In the genomic region with DNA sequence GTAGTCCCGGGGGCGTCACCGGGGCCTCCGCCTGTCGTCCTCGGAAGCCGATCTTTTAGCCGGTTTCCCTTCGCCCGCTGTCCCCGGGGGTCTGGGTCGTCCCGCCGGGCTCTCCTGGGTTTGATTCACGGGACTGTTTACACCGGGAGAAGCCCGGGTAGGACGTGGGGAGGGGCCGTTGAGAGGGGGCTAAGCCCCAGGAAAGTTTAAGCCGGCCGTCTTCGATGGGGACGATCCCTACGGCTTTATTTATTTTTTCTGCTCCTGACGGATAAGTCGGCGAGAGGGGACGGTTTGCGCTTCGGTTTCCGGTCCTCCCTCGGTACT, we compare ENCODE assay signal across 8 mouse cellular contexts. TPM values are rescaled to one million over a fixed set of nuclear protein-coding genes. Genes with fewer than 3 reads are reported as not detected.
A peak's percentile ranks its signal among the peaks of the same experiment; 100 is the strongest.
DNase-seq lines count a peak whose midpoint lies in the region; ATAC-seq and TF ChIP-seq lines count a peak whose summit lies in the region.

No protein-coding gene starts in this region.

- TF ChIP-seq CTCF in spleen, adult 2 months (IDR thresholded peaks at IDR 0.05; ENCODE audit: extremely low read depth, insufficient read depth, insufficient read length, insufficient replicate concordance), result no peak

- intact Hi-C loops in left cerebral cortex, postnatal 4 days (cut with DNase I), result loop anchor here (5.0 kb wide), 1 partner anchor 41 kb away; no protein-coding TSS in a partner anchor

- no peaks in the 10 kb centered on the region for H3K9me3 ChIP-seq in limb, embryonic 13.5 days
- no peaks in the 10 kb centered on the region for H3K9me3 ChIP-seq in stomach, embryonic 15.5 days

- peak overlapping the region; percentile 95 for H3K9ac ChIP-seq in limb, embryonic 13.5 days
- peak overlapping the region; percentile 57 for H3K9ac ChIP-seq in stomach, embryonic 15.5 days

- H3K36me3 ChIP-seq in spleen, adult 2 months (ENCODE audit: control insufficient read depth, insufficient read depth, low read length), result peaks cover 4% of the 10 kb centered on the region; the same call in 1 of the 2 replicates
- H3K36me3 ChIP-seq in limb, embryonic 13.5 days, result peaks cover 21% of the 10 kb centered on the region; the same call in 1 of the 2 replicates
- H3K36me3 ChIP-seq in stomach, embryonic 15.5 days, result no peaks in the 10 kb centered on the region

- under 1% methylated on average over 25 of the region's 32 CpGs for WGBS in spleen, adult 2 months
- 0% methylated on average over 31 of the region's 32 CpGs for WGBS in limb, embryonic 13.5 days
- under 1% methylated on average over 32 of the region's 32 CpGs for WGBS in stomach, embryonic 15.5 days

- H3K27ac ChIP-seq in spleen, adult 2 months (ENCODE audit: insufficient read depth, low read length), result peak overlapping the region; percentile 75
- H3K27ac ChIP-seq in limb, embryonic 13.5 days, result peak overlapping the region; percentile 96
- H3K27ac ChIP-seq in stomach, embryonic 15.5 days, result peak overlapping the region; percentile 98

- peak overlapping the region; percentile 85 for H3K4me3 ChIP-seq in spleen, adult 2 months (ENCODE audit: extremely low read depth, insufficient read depth, insufficient read length)
- peak overlapping the region; percentile 95 for H3K4me3 ChIP-seq in limb, embryonic 13.5 days
- H3K4me3 ChIP-seq in stomach, embryonic 15.5 days (replicated peaks), result peak overlapping the region; percentile 65

- DNase-seq in cerebellum, postnatal 4 days (ENCODE audit: low spot score in 2 of 2), result peak; percentile 29 to 48
- peak in 1 of 2 experiments; percentile 1 for DNase-seq in spleen, adult 2 months (ENCODE audit: low read depth in 1 of 2, low spot score in 2 of 2)
- no peak for DNase-seq in spleen, adult 12 weeks (ENCODE audit: low spot score)
- no peak for DNase-seq in kidney, adult 18-20 months
- no peak for DNase-seq in left cerebral cortex, postnatal 4 days

- peak overlapping the region; percentile 93 for H3K4me2 ChIP-seq in limb, embryonic 13.5 days (replicated peaks)
- peak overlapping the region; percentile 71 for H3K4me2 ChIP-seq in stomach, embryonic 15.5 days

- no peak for TF ChIP-seq POLR2A in spleen, adult 2 months (IDR thresholded peaks at IDR 0.05; ENCODE audit: low read depth, low read length)

- no peaks in the 10 kb centered on the region for H3K27me3 ChIP-seq in spleen, adult 2 months (ENCODE audit: control insufficient read depth, insufficient read depth, low read length)
- H3K27me3 ChIP-seq in limb, embryonic 13.5 days, result no peaks in the 10 kb centered on the region
- no peaks in the 10 kb centered on the region for H3K27me3 ChIP-seq in stomach, embryonic 15.5 days (replicated peaks)

- H3K4me1 ChIP-seq in spleen, adult 2 months (ENCODE audit: control insufficient read depth, insufficient read depth, insufficient read length), result peaks cover 3% of the 10 kb centered on the region
- peaks cover 42% of the 10 kb centered on the region for H3K4me1 ChIP-seq in limb, embryonic 13.5 days
- peaks cover 18% of the 10 kb centered on the region for H3K4me1 ChIP-seq in stomach, embryonic 15.5 days

- no peak; the same call in 1 of the 2 replicates for ATAC-seq in cerebellum, adult (ENCODE audit: insufficient number of reproducible peaks, low FRiP score, low TSS enrichment)
- ATAC-seq in limb, embryonic 13.5 days (ENCODE audit: low FRiP score, low read depth), result no peak; the same call in 1 of the 2 replicates
- peak; percentile 19; the same call in 1 of the 2 replicates for ATAC-seq in stomach, embryonic 15.5 days (ENCODE audit: insufficient read depth, low FRiP score, low read depth)

RNA-seq across cellular contexts. Expression of gene Stk35, which starts 0.6 kb away (rescaled TPM):
- polyA plus RNA-seq in spleen, adult 2 months (2012; rRNA removed), result 8.9 and 10.9 TPM in 2 replicates
- polyA plus RNA-seq in limb, embryonic 13.5 days (2015; fragmentation: Nextera tagmentation; extraction: Ambion mirVana), result 10.1 and 10.3 TPM in 2 replicates
- 11.4 and 12.2 TPM in 2 replicates for polyA plus RNA-seq in stomach, embryonic 15.5 days (2015; fragmentation: Nextera tagmentation; extraction: Ambion mirVana)
- total RNA-seq in left cerebral cortex, postnatal 4 days (2021), result 10 to 100 TPM; 24.7 to 27.3 TPM

Comparison
In these comparisons a context has a peak if more than half of its experiments do, and no peak if none do; other contexts are left out.
1. DNase-seq: peak in cerebellum, postnatal 4 days (2 of 2); none in spleen, adult 12 weeks (single experiment), kidney, adult 18-20 months (single experiment) and left cerebral cortex, postnatal 4 days (single experiment).
2. Peak in every context shown above with its lines, with median percentiles within 50 percentile points of each other: H3K27ac ChIP-seq and H3K4me3 ChIP-seq.